Mouse (Mus musculus) thymus, postnatal 25 days (tissue): ENCODE measurements at regions not wholly inside any gene's neighbourhood (a gene's known extent, or its start where the extent isn't known, plus 50 kb on each side); places are given as distances from the start of the nearest gene placed in this dataset.
"Not testable (repeated sequence)": the region's sequence is repeated elsewhere in the genome, so short reads cannot be mapped to it uniquely, and the experiment has no call there.

Source experiments
- DNase-seq: peaks from one replicate; pipeline ENCODE4 v3.0.0; 2022

DNA sequence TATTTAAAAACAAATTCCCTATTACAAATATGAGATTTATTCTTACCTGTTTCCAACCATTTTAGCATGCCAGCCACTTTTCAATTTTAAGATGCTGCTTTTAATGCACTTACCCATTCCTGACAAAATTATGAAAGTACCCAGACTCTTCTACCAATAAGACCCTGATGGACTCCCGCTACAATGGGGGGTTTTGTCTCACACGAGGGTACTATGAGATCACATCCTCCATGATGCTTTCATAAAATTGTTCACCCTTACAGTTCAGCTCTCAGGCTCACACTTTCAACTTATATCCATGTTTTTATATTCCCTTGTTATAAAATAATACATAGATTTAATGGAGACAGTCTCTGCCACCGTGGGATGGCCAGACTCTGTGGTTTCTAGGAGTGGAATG lies 68.1 kb upstream of the Adamts18 start:
- no peak for DNase-seq

- DNase-seq: no peak
Measured at GRCm38 (mm10) chr8:113917197-113917596, 68.7 kb upstream of the Adamts18 start.

GRCm38 (mm10) chr8:113920306-113920705 lies 71.8 kb upstream of the Adamts18 start:
- no peak for DNase-seq

DNA sequence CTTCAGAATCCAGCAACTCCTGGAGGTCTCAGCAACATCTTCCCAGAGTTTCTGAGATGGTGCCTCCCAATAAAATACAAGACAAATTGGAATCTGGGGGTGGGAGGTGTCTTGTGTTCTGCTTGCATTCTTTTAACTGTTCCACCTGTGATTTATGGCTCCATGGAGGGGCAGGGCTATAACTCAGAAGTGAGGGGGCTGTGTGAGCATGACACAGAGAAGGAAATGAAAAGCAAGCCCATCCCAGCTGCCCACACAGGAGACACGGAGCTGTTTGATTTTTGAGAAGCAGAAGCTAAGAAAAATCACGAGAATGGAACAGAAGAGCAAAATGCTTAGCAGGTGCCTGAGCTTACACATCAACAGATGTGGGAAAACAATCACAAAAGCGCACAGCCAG lies 74.8 kb upstream of the Adamts18 start:
- DNase-seq: no peak

DNA sequence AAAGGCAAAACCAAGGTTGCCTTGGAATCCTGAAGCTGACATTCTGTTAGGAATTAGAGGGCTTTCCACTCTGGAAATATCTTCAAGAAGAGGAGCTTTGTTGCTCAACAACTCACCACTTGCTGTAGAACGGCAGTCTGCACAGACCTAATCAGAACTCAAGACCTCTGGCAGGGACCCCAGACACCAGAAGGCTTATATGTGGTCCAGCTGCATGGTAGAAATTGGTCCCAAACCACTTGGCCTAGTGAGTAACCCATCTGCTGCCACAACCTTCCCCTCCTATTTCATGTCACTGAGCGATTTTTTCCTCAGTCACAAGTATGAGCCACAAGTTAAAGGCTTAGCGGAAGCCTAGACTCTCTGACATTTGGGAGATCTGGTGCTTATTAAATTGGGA lies 105.2 kb upstream of the Adamts18 start:
- DNase-seq: no peak

- no peak for DNase-seq
Measured at GRCm38 (mm10) chr8:113956439-113957043, 108.0 kb upstream of the Adamts18 start.

GRCm38 (mm10) chr8:113957821-113958220 lies 109.3 kb upstream of the Adamts18 start:
- no peak for DNase-seq

- DNase-seq: no peak
Measured at GRCm38 (mm10) chr8:113975810-113976209, 127.3 kb upstream of the Adamts18 start.

GRCm38 (mm10) chr8:113976626-113977025 lies 128.1 kb upstream of the Adamts18 start:
- DNase-seq: no peak

- DNase-seq: no peak
Measured at GRCm38 (mm10) chr8:113977072-113977471, 128.5 kb upstream of the Adamts18 start.

- DNase-seq: no peak
Measured at GRCm38 (mm10) chr8:113978946-113979345, 130.4 kb upstream of the Adamts18 start.

DNA sequence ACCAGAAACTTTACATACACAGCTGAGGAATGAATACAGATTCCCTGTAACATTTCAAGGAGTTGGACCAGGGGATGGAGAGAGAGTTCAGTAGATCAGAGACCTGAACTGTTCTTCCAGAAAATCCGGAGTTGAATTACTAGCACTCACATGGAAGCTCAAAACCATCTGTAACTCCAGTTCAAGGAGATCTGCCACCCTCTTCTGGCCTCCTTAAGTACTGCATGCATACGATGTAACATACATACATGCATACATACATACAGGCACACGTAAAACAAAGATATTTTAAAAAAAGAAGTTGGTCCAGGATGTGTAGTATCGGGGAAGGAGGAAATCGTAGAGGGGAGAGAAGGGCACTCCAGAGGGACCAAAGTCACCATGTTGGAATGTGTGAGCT lies 131.3 kb upstream of the Adamts18 start:
- no peak for DNase-seq

- no peak for DNase-seq
Measured at GRCm38 (mm10) chr8:113981339-113981738, 132.8 kb upstream of the Adamts18 start.

DNA sequence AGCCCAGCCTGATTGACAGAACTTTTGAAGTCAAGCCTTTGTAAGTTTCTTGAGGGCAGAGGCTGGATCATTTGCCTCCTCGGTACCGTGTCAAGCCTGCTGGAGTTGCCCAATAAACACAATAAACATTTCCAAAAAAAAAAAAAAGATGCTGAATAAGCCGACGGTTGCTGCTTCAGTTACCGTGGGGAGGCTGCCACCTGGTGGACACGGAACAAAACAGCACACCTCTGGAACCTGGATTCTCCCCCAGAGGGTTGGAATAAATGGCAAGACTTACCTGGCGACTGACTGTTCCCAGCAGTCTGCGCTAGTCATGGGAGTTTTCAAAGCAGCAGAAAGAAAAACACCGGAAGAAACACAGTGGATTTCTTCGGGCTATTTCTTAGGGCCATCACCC lies 136.3 kb upstream of the Adamts18 start:
- peak; percentile 15 for DNase-seq

DNA sequence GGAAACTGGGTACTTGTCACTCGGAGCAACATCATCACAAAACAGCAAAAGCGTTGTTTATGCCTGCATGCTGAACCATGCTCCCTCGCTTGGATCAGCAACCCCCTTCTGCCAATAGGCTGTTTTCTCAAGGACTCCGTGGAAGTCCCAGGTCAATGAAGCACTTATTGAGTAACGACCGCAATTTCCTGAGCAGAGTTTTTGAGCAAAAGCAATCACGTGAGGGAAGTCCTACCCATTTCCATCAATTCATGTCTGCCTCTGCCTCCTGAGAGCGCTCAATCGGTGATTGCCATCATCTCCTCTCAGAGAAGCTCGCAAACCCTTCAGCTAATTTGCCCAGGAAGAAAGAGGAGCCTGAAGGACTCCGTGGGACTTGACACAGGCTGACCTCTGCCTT lies 136.9 kb upstream of the Adamts18 start:
- DNase-seq: no peak

GRCm38 (mm10) chr8:113985948-113986347 lies 137.4 kb upstream of the Adamts18 start:
- DNase-seq: no peak

GRCm38 (mm10) chr8:113990718-113991117 lies 142.2 kb upstream of the Adamts18 start:
- DNase-seq: no peak

- no peak for DNase-seq
Measured at GRCm38 (mm10) chr8:113998881-113999280, 134.5 kb upstream of the Nudt7 start.

DNA sequence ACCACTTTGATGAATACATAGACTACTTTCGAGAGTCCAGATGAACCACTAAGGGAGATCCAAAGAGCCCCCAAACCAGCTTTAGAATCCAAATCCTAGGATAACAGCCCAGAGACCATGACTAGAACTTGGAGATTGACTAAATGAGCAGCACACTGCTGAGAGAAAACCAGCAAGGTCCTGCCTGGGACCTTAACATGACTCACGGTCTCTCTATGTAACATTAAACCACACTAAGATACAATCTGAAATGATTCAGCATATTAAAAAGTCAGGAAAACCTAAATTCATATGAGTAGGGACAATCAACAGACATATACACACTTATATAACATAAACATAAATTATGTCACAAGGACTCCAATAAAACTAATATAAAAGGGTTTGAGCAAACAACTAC lies 131.7 kb upstream of the Nudt7 start:
- DNase-seq: no peak

GRCm38 (mm10) chr8:114004436-114004835 lies 128.9 kb upstream of the Nudt7 start:
- no peak for DNase-seq

DNA sequence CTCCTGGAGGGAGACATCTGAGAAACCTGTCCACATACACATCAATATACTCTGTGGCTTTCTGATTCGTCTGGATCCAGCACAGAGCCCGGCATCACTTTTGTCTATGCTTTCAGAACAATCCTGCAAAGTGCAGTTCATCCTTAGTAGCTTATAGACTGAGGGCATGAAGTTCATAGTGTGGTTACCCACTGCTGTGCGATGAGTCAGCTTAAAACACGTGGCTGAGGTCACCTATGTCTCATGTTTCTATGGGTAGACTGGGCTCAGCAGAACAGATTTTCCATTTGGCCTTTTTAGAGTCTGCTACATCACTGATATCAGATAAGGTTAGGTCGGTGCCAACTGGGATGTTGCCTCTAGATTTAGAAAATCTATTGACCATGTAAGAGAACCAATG lies 126.8 kb upstream of the Nudt7 start:
- no peak for DNase-seq

DNA sequence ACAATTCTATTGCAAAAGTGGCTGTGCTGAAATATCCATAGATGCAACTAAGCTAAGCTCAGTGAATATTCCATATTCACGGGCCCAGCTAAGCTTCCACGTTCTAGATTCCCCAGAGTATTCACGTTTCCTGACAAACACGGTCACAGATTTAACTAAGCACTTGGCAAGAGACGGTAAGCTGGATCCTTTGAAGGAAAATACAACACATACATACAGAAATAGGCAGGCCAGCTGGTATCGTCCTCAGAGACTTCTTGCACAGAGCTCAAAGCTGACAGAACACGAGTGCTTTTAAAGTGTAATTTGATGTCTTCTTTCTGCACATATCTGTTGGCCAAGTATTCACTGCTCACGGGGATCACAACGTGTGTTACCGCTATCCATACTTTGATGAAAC lies 126.3 kb upstream of the Nudt7 start:
- no peak for DNase-seq

DNA sequence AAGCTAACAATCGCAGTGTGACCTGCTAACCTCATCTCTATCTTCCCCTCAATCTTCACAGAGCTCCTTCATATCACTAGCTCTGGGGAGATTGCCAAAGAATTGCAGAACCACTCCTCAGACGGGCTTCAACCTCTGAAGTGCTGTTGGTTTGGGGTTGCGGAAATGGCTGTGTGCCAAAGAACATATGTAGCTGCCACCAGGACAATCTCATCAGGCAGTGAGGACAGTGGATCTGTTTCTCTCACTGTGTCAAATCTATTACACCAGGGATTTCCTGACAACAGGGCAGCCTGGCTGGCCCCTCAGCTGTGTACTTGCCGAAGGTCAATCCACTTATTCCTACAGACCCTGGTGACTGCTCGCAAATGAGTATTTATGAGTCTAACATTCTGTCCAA lies 115.0 kb upstream of the Nudt7 start:
- no peak for DNase-seq

GRCm38 (mm10) chr8:114030141-114030540 lies 103.2 kb upstream of the Nudt7 start:
- DNase-seq: not testable (repeated sequence)

- DNase-seq: no peak
Measured at GRCm38 (mm10) chr8:114052426-114052825, 80.9 kb upstream of the Nudt7 start.

DNA sequence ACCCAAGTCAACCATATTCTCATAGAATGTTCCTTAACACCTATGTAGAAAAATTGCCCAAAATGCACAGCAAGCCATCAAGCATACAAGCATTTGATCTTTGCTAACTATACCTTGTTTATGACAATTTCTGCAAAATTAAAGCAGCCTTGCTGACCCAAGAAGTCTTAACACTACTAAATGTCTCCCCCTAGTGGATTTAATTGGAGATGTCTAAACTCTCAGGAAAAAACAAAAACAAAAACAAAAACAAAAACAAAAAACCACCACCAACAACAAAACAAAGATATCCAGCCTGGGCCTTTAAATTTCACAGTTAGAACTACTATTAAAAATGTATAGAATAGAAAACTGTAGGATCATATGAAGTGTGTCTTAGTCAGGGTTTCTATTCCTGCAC lies 69.8 kb upstream of the Nudt7 start:
- DNase-seq: no peak
